Mouse (Mus musculus): Measurements from ENCODE around the gene Zic5. TPM values are rescaled to one million over a fixed set of nuclear protein-coding genes. Genes with fewer than 3 reads are reported as not detected.
"Not testable (repeated sequence)": the region's sequence is repeated elsewhere in the genome, so short reads cannot be mapped to it uniquely, and the experiment has no call there.

Gene Zic5
- polyA plus RNA-seq, 1 experiment from 2014 or later, result 17.3 TPM

DNA sequence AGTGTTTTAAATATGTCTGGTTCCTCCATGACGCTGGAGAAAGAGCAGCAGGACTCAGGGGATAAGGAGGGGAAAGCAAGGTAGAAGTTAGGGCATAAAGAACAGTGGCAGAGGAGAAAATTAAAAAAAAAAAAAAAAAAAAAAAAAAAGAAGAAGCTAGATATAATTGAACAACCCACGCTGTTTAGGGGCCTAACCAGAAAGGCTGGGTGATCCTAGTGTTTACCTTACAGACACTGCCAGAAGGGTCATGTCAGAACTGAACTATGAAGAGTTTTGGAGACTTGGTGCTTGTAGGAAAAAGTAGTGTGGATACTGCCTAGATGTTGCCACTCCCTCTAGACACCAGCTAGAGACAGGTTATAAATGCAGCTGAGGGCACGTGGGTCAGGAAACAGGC, 4.0 kb downstream of the Zic5 start:
- WGBS, result 27% methylated on average over 3 of the region's 3 CpGs
- peak overlapping the region; percentile 99 for H3K27ac ChIP-seq
- H3K9ac ChIP-seq, result peak overlapping the region; percentile 93

GRCm38 (mm10) chr14:122460226-122460625, 5.3 kb downstream of the Zic5 start:
- no peak for ATAC-seq
- Histone ChIP-seq H3K27ac (peak overlapping the region; percentile 49), H3K4me1 (peaks cover 50% of the 10 kb centered on the region), H3K9ac (peak overlapping the region; percentile 66), H3K4me3 (peak overlapping the region; percentile 30), H3K9me3 (replicated peaks) (no peaks in the 10 kb centered on the region), H3K4me2 (peak overlapping the region; percentile 58), H3K27me3 (peaks cover 35% of the 10 kb centered on the region), H3K36me3 (ENCODE audit: poor library complexity, severe bottlenecking) (no peaks in the 10 kb centered on the region)
- 46% methylated on average over 5 of the region's 5 CpGs for WGBS

More for the DNA sequence above, 4.0 kb downstream of the Zic5 start:
- Histone ChIP-seq H3K4me1 (peaks cover 43% of the 10 kb centered on the region), H3K27me3 (peaks cover 48% of the 10 kb centered on the region), H3K36me3 (ENCODE audit: poor library complexity, severe bottlenecking) (no peaks in the 10 kb centered on the region), H3K9me3 (replicated peaks) (no peaks in the 10 kb centered on the region), H3K4me2 (peak overlapping the region; percentile 84), H3K4me3 (peak overlapping the region; percentile 70)
- no peak for ATAC-seq

DNA sequence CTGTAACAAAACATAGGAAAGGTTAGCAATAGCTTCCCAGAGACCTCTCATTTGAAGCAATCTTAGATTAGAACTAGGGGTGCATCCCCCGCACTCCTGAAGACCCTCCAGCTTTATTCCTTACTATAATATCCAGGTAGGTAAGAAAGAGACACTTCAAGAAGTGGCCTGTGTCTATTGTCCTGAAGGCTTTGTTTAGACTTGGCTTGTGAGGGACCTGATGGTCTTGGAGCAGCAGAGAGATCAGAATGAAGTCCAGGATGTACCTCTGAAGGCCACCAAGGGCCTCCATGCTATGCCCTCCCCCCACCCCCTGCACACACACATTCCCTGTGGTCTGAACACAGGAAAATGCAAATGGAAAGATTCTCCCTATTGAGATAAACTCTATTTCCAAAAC, 5.7 kb downstream of the Zic5 start:
- H3K4me2 ChIP-seq, result peak overlapping the region; percentile 58
- H3K27me3 ChIP-seq, result peaks cover 30% of the 10 kb centered on the region
- no peaks in the 10 kb centered on the region for H3K36me3 ChIP-seq (ENCODE audit: poor library complexity, severe bottlenecking)
- peak overlapping the region; percentile 66 for H3K9ac ChIP-seq
- H3K27ac ChIP-seq, result peak overlapping the region; percentile 49
- WGBS, result 83% methylated on average over 1 of the region's 1 CpGs
- H3K9me3 ChIP-seq (replicated peaks), result no peaks in the 10 kb centered on the region
- no peak for ATAC-seq
- H3K4me1 ChIP-seq, result peaks cover 50% of the 10 kb centered on the region
- H3K4me3 ChIP-seq, result peak overlapping the region; percentile 30

- H3K27ac ChIP-seq, result peak overlapping the region; percentile 49; the same call in 1 of the 2 replicates
- peak overlapping the region; percentile 58 for H3K4me2 ChIP-seq
- H3K27me3 ChIP-seq, result peaks cover 29% of the 10 kb centered on the region
- H3K9me3 ChIP-seq (replicated peaks); H3K36me3 ChIP-seq (ENCODE audit: poor library complexity, severe bottlenecking); H3K9ac ChIP-seq; H3K4me3 ChIP-seq; ATAC-seq: not testable (repeated sequence)
- H3K4me1 ChIP-seq, result peaks cover 50% of the 10 kb centered on the region
- 59% methylated on average over 11 of the region's 12 CpGs for WGBS
These were observed 6.1 kb downstream of the Zic5 start for GRCm38 (mm10) chr14:122459332-122459731.

DNA sequence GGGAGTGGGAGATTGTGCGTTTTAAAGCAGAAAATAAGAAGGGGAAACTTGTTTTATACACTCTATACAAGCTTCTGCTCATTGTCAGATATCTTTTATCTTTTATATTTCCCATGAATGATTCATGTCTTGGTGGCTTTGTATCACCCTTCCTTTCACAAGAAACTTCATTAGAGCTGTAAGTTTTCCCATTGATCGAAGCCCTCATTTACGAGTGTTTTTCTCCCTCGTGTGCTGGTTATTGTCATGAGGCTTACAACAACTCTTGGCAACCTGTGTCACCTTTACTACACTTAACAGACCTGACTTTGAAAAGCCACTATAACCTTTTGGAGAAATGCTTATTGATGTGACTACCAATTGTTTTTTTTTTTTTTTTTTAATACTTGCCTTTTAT, 9.9 kb downstream of the Zic5 start:
- Histone ChIP-seq H3K27me3 (peaks cover 31% of the 10 kb centered on the region), H3K4me3 (no peak overlapping the region)

DNA sequence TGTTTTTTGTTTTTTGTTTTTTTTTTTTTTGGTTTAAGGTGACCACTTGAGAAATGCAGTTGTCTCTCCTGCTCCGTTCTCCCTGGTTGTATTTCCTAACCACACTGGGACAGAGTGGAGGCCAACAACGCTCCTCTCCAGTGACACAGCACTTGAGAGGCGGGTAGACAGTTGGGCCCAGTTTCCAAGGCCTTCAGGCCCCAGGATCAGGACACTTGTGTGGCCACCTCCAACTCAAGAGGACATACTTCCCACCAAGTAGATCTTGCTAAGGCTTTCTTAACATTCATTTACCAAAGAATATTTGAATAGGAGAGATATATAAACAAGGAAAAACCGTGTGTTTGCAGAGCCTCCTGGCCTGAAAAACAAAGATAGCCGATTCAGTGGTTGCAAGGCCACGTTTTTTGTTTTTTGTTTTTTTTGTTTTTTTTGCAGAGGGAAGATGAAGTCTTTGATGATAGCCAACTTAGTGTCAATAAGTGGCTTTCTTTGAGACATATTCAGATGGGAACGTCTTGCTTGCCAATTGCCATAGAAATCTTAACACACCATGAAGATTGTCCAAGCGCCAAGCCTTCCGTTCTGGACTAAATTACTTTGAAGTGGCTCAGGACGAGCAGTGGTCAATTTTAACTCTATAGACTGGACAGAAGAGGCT, 10.4 kb downstream of the Zic5 start:
- H3K27ac ChIP-seq, result peak overlapping the region; percentile 90
- ATAC-seq, result no peak
- 0 out of 2 replicates have a peak overlapping the region, but pooled peaks have one; percentile 5 for H3K4me2 ChIP-seq
- H3K9ac ChIP-seq, result no peak overlapping the region
- H3K4me3 ChIP-seq, result no peak overlapping the region
- no peaks in the 10 kb centered on the region for H3K36me3 ChIP-seq (ENCODE audit: poor library complexity, severe bottlenecking)
- H3K27me3 ChIP-seq, result peaks cover 32% of the 10 kb centered on the region
- WGBS, result 16% methylated on average over 10 of the region's 10 CpGs
- H3K4me1 ChIP-seq, result peaks cover 60% of the 10 kb centered on the region
- H3K9me3 ChIP-seq (replicated peaks), result no peaks in the 10 kb centered on the region

More for the DNA sequence above, 9.9 kb downstream of the Zic5 start:
- Histone ChIP-seq H3K4me1 (peaks cover 58% of the 10 kb centered on the region), H3K36me3 (ENCODE audit: poor library complexity, severe bottlenecking) (no peaks in the 10 kb centered on the region), H3K4me2 (no peak overlapping the region), H3K9ac (no peak overlapping the region), H3K27ac (peak overlapping the region; percentile 90), H3K9me3 (replicated peaks) (no peaks in the 10 kb centered on the region)
- ATAC-seq, result no peak
- WGBS, result 8% methylated on average over 4 of the region's 4 CpGs

DNA sequence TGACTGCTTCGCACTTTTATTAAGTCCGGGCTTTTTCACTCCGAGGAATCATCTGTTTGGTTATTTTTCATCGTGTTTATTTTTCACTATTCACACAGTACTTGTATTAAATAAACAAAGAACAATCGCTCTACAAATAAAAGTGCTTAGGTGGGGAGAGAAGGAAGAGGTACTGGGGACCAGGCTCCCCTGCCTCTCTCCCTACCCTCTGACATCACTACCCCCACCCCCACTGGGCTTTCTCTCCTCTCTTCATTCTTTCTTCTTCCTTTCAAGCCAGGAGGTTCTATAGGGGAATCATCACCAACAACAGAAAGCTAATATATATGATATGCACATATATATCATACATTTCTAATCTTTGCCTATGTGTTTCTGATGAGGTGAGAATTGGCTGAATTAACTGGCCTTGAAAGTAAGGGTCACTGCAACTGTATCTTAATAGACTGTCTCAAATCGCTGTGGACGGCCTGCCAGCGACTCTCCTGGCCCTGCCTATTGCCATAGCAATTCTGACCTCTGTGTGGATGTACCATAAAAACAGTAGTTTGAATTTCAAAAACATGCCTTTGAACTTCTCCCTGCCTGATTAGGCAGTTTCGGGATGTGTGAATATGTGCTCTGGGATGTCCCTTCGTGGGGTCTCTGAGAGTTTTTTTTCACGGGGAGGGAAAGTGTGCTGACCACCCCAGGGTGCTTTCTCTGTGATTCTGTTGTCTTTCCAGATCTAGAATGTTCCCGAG, 11.3 kb downstream of the Zic5 start:
- 5% methylated on average over 12 of the region's 12 CpGs for WGBS
- Histone ChIP-seq H3K27ac (peak overlapping the region; percentile 90), H3K4me2 (peak overlapping the region; percentile 58), H3K36me3 (ENCODE audit: poor library complexity, severe bottlenecking) (no peaks in the 10 kb centered on the region), H3K9ac (peak overlapping the region; percentile 12; the same call in 1 of the 2 replicates), H3K4me3 (peak overlapping the region; percentile 24; the same call in 1 of the 2 replicates), H3K9me3 (replicated peaks) (no peaks in the 10 kb centered on the region), H3K4me1 (peaks cover 67% of the 10 kb centered on the region), H3K27me3 (peaks cover 41% of the 10 kb centered on the region)
- ATAC-seq, result peak; percentile 28; the same call in 1 of the 2 replicates

- Histone ChIP-seq H3K36me3 (ENCODE audit: poor library complexity, severe bottlenecking) (no peaks in the 10 kb centered on the region), H3K9ac (peak overlapping the region; percentile 53), H3K27me3 (peaks cover 46% of the 10 kb centered on the region), H3K27ac (peak overlapping the region; percentile 90), H3K4me3 (peak overlapping the region; percentile 24), H3K9me3 (replicated peaks) (no peaks in the 10 kb centered on the region), H3K4me1 (peaks cover 67% of the 10 kb centered on the region), H3K4me2 (peak overlapping the region; percentile 58)
- under 1% methylated on average over 32 of the region's 32 CpGs for WGBS
- peak; percentile 71 for ATAC-seq
These were observed 12.0 kb downstream of the Zic5 start for GRCm38 (mm10) chr14:122453388-122453995.

DNA sequence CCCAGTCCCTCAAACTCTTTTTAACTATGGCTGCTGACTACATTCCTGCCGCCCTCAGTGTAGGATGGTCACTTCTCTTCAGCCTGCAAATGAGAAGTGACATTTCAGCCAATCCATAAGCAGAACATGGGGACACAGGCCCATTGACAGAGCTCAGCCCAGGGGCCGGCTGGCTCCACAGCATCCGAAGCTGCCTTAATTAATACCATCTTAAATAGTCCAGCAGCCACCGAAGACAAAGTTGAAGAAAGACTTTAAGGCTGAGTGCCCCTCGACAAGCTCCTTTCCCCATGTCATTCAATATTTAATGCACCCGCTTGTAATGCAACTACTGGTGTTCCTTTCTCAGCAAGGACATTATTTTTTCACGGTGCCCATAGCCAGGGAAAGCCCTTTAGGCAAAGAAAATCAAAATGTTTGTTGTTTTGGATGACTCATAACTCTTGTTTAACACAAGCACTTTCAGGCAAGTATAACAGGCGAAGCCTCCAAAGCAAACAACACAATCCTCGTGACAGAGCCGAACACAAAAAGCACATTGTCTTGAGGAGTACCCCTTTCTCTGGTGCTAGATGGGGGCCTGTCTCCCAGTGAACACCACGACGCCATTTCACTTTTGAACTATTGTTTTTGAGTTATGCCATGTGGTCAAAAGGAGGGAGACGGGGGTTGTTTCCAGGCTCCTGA, 12.6 kb downstream of the Zic5 start:
- H3K27ac ChIP-seq, result peak overlapping the region; percentile 90
- peaks cover 67% of the 10 kb centered on the region for H3K4me1 ChIP-seq
- H3K9ac ChIP-seq, result peak overlapping the region; percentile 53; the same call in 1 of the 2 replicates
- WGBS, result 6% methylated on average over 13 of the region's 13 CpGs
- 0 out of 2 replicates have a peak overlapping the region, but pooled peaks have one; percentile 24 for H3K4me3 ChIP-seq
- H3K36me3 ChIP-seq (ENCODE audit: poor library complexity, severe bottlenecking), result no peaks in the 10 kb centered on the region
- no peak for ATAC-seq
- H3K27me3 ChIP-seq, result peaks cover 51% of the 10 kb centered on the region
- H3K9me3 ChIP-seq (replicated peaks), result no peaks in the 10 kb centered on the region
- H3K4me2 ChIP-seq, result peak overlapping the region; percentile 58

DNA sequence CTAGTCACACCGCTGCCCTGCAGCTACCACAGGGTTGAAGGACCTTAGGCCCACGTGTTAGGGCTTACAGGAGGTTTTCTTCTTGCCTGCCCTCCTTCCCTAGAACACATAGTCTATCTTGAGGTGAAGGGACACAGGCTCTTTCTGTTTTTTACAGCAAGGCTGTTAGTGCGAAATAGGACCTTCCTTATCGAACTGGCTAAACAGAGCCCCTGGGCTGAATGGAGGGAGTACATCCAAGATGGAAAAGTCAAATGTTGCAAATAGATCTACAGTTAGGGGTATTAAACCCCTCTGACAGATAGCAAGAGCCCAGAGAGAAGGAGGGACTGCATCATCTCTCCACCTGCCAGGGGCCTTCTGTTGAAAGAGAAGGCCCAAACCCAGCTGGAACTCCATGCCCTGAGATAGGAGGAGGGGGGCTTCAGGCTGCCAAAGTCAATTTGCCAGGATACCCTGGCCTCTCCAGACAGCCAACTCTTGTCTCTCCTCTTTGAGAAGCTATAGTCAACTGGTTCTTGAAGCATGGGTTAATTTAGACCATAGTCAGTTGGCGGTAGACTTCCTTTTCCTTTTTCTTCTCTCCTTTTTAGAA, 13.8 kb downstream of the Zic5 start:
- Histone ChIP-seq H3K36me3 (ENCODE audit: poor library complexity, severe bottlenecking) (no peaks in the 10 kb centered on the region), H3K4me1 (peaks cover 67% of the 10 kb centered on the region), H3K9me3 (replicated peaks) (no peaks in the 10 kb centered on the region), H3K9ac (no peak overlapping the region), H3K4me3 (peak overlapping the region; percentile 46), H3K27me3 (peaks cover 61% of the 10 kb centered on the region), H3K27ac (peak overlapping the region; percentile 82), H3K4me2 (peak overlapping the region; percentile 73)
- ATAC-seq, result no peak
- 55% methylated on average over 5 of the region's 5 CpGs for WGBS
